In genomic region chr5:135945916-135946408, GRCm38 (mm10) we compare ENCODE assay signal across 12 mouse cellular contexts. TPM values are rescaled to one million over a fixed set of nuclear protein-coding genes. Genes with fewer than 3 reads are reported as not detected.
DNase-seq lines count a peak whose midpoint lies in the region; ATAC-seq and TF ChIP-seq lines count a peak whose summit lies in the region.
"Had no signal": no experiment of that assay in that cellular context is flagged by ENCODE, and none has a peak within 500 bp of the region (broad histone marks: within the 10 kb centered on the region; RNA-seq: fewer than 3 reads in every experiment).

No protein-coding gene starts in this region.

- no peaks in the 10 kb centered on the region for H3K27me3 ChIP-seq in heart, embryonic 10.5 days (ENCODE audit: insufficient read depth, poor library complexity, severe bottlenecking)
- H3K27me3 ChIP-seq in hindbrain, embryonic 12.5 days, result no peaks in the 10 kb centered on the region
- H3K27me3 ChIP-seq in stomach, postnatal 0 days (ENCODE audit: control insufficient read depth, insufficient read depth, low read length), result no peaks in the 10 kb centered on the region

- ATAC-seq in hindbrain, embryonic 12.5 days (ENCODE audit: low FRiP score), result peak; percentile 22; the same call in 1 of the 2 replicates
- peak; percentile 69 for ATAC-seq in stomach, postnatal 0 days (ENCODE audit: low FRiP score, low TSS enrichment)
- no peak for ATAC-seq in erythroblast, adult 5-6 weeks (replicated peaks; ENCODE audit: low FRiP score, poor library complexity, severe bottlenecking)

- peak overlapping the region; percentile 15; the same call in 1 of the 2 replicates for H3K4me3 ChIP-seq in heart, embryonic 10.5 days
- H3K4me3 ChIP-seq in hindbrain, embryonic 12.5 days, result no peak overlapping the region
- no peak overlapping the region for H3K4me3 ChIP-seq in stomach, postnatal 0 days (ENCODE audit: low read depth, low read length)

- no peak for DNase-seq in heart, embryonic 10.5 days (ENCODE audit: low spot score)
- no peak for DNase-seq in heart, postnatal 10 days
- DNase-seq in right cerebral cortex, postnatal 14 days, result peak; percentile 55
- DNase-seq in right cerebral cortex, postnatal 25 days, result no peak
- no peak for DNase-seq in stomach, postnatal 0 days (ENCODE audit: low spot score)
- no peak for DNase-seq in layer of hippocampus, postnatal 36 days
- DNase-seq: embryo, embryonic 11 days; kidney, postnatal 14 days; lung, adult 2 months had no signal

- H3K9me3 ChIP-seq in heart, embryonic 10.5 days, result no peaks in the 10 kb centered on the region
- no peaks in the 10 kb centered on the region for H3K9me3 ChIP-seq in hindbrain, embryonic 12.5 days (replicated peaks)
- no peaks in the 10 kb centered on the region for H3K9me3 ChIP-seq in stomach, postnatal 0 days (ENCODE audit: control insufficient read depth, low read length)

- 0 out of 2 replicates have a peak overlapping the region, but pooled peaks have one; percentile 22 for H3K4me2 ChIP-seq in hindbrain, embryonic 12.5 days (replicated peaks)
- 0 out of 2 replicates have a peak overlapping the region, but pooled peaks have one; percentile 5 for H3K4me2 ChIP-seq in stomach, postnatal 0 days (replicated peaks; ENCODE audit: low read depth)

- TF ChIP-seq EP300 in stomach, postnatal 0 days (optimal IDR thresholded peaks at IDR 0.05), result no peak

- no peak overlapping the region for H3K9ac ChIP-seq in hindbrain, embryonic 12.5 days
- H3K9ac ChIP-seq in stomach, postnatal 0 days (ENCODE audit: low read length), result no peak overlapping the region

- no peaks in the 10 kb centered on the region for H3K36me3 ChIP-seq in heart, embryonic 10.5 days
- no peaks in the 10 kb centered on the region for H3K36me3 ChIP-seq in hindbrain, embryonic 12.5 days
- H3K36me3 ChIP-seq in stomach, postnatal 0 days (ENCODE audit: control insufficient read depth, insufficient read depth, low read length), result no peaks in the 10 kb centered on the region

- intact Hi-C loops in heart, postnatal 10 days (cut with DNase I), result no loop called here

- TF ChIP-seq CTCF in stomach, postnatal 0 days (IDR thresholded peaks at IDR 0.05; ENCODE audit: low read depth), result no peak

- WGBS in heart, embryonic 10.5 days, result 48% methylated on average over 10 of the region's 10 CpGs
- 55% methylated on average over 10 of the region's 10 CpGs for WGBS in hindbrain, embryonic 12.5 days
- 42% methylated on average over 10 of the region's 10 CpGs for WGBS in stomach, postnatal 0 days

- H3K4me1 ChIP-seq in heart, embryonic 10.5 days, result peaks cover 13% of the 10 kb centered on the region
- H3K4me1 ChIP-seq in hindbrain, embryonic 12.5 days, result peaks cover 12% of the 10 kb centered on the region
- H3K4me1 ChIP-seq in stomach, postnatal 0 days (replicated peaks; ENCODE audit: control insufficient read depth, insufficient read depth), result no peaks in the 10 kb centered on the region

- H3K27ac ChIP-seq in heart, embryonic 10.5 days, result peak overlapping the region; percentile 42; the same call in 1 of the 2 replicates
- peak overlapping the region; percentile 48; the same call in 1 of the 2 replicates for H3K27ac ChIP-seq in hindbrain, embryonic 12.5 days
- peak overlapping the region; percentile 40 for H3K27ac ChIP-seq in stomach, postnatal 0 days (replicated peaks)

RNA-seq across cellular contexts. Expression of gene Ywhag, which starts 11.5 kb away (rescaled TPM):
- polyA plus RNA-seq in heart, embryonic 10.5 days (2016; fragmentation: Nextera tagmentation; extraction: Ambion mirVana), result 202 and 227 TPM in 2 replicates
- 100 to 1,000 TPM; 321 to 334 TPM for total RNA-seq in heart, postnatal 10 days (2021)
- polyA plus RNA-seq in hindbrain, embryonic 12.5 days (2016; fragmentation: Nextera tagmentation; extraction: Ambion mirVana), result 469 and 505 TPM in 2 replicates
- polyA plus RNA-seq in stomach, postnatal 0 days (2015; fragmentation: Nextera tagmentation; extraction: Ambion mirVana), result 86.0 and 89.2 TPM in 2 replicates
- 1,000 to 10,000 TPM; 1,259 to 1,347 TPM for total RNA-seq in layer of hippocampus, postnatal 36 days (2021)
- 14.8 and 40.5 TPM in 2 replicates for total RNA-seq in erythroblast, adult 5-6 weeks (2015; ENCODE audit: low replicate concordance)
- 17.3 and 17.9 TPM in 2 replicates for total RNA-seq in erythroblast, adult 5-6 weeks (2017; ENCODE audit: low replicate concordance)

RNA-seq across cellular contexts. Expression of gene Ssc4d, which starts 28.4 kb away (rescaled TPM):
- 2.3 and 5.2 TPM in 2 replicates for polyA plus RNA-seq in heart, embryonic 10.5 days (2016; fragmentation: Nextera tagmentation; extraction: Ambion mirVana)
- 1 to 10 TPM in 1 of 2 experiments, under 1 TPM in 1; 0.43 to 1.4 TPM for total RNA-seq in heart, postnatal 10 days (2021)
- polyA plus RNA-seq in hindbrain, embryonic 12.5 days (2016; fragmentation: Nextera tagmentation; extraction: Ambion mirVana), result 1.7 and 3.7 TPM in 2 replicates
- 1.7 and 2.2 TPM in 2 replicates for polyA plus RNA-seq in stomach, postnatal 0 days (2015; fragmentation: Nextera tagmentation; extraction: Ambion mirVana)
- 1 to 10 TPM; 1.4 to 1.7 TPM for total RNA-seq in layer of hippocampus, postnatal 36 days (2021)
- 6.0 and 6.3 TPM in 2 replicates for total RNA-seq in erythroblast, adult 5-6 weeks (2015; ENCODE audit: low replicate concordance)
- total RNA-seq in erythroblast, adult 5-6 weeks (2017; ENCODE audit: low replicate concordance), result 0.56 TPM in 1 of 2 replicates, not detected in the other

RNA-seq across cellular contexts. Expression of gene Zp3, which starts 33.9 kb away (rescaled TPM):
- not detected in 2 replicates for polyA plus RNA-seq in heart, embryonic 10.5 days (2016; fragmentation: Nextera tagmentation; extraction: Ambion mirVana)
- total RNA-seq in heart, postnatal 10 days (2021), result not detected
- 0.32 TPM in 1 of 2 replicates, not detected in the other for polyA plus RNA-seq in hindbrain, embryonic 12.5 days (2016; fragmentation: Nextera tagmentation; extraction: Ambion mirVana)
- 0.07 TPM in 1 of 2 replicates, not detected in the other for polyA plus RNA-seq in stomach, postnatal 0 days (2015; fragmentation: Nextera tagmentation; extraction: Ambion mirVana)
- total RNA-seq in layer of hippocampus, postnatal 36 days (2021), result not detected
- not detected in 2 replicates for total RNA-seq in erythroblast, adult 5-6 weeks (2015; ENCODE audit: low replicate concordance)
- total RNA-seq in erythroblast, adult 5-6 weeks (2017; ENCODE audit: low replicate concordance), result not detected in 2 replicates
- polyA plus RNA-seq: spleen, adult 2 months had no signal

RNA-seq across cellular contexts. Expression of gene Dtx2, which starts 48.6 kb away (rescaled TPM):
- 36.0 and 37.6 TPM in 2 replicates for polyA plus RNA-seq in heart, embryonic 10.5 days (2016; fragmentation: Nextera tagmentation; extraction: Ambion mirVana)
- 10 to 100 TPM in 1 of 2 experiments, 1 to 10 TPM in 1; 9.5 to 10.7 TPM for total RNA-seq in heart, postnatal 10 days (2021)
- polyA plus RNA-seq in hindbrain, embryonic 12.5 days (2016; fragmentation: Nextera tagmentation; extraction: Ambion mirVana), result 31.4 and 34.5 TPM in 2 replicates
- 13.5 and 16.2 TPM in 2 replicates for polyA plus RNA-seq in stomach, postnatal 0 days (2015; fragmentation: Nextera tagmentation; extraction: Ambion mirVana)
- 1 to 10 TPM; 7.9 to 8.0 TPM for total RNA-seq in layer of hippocampus, postnatal 36 days (2021)
- 3.8 and 22.1 TPM in 2 replicates for total RNA-seq in erythroblast, adult 5-6 weeks (2015; ENCODE audit: low replicate concordance)
- 2.3 TPM in 1 of 2 replicates, not detected in the other for total RNA-seq in erythroblast, adult 5-6 weeks (2017; ENCODE audit: low replicate concordance)

RNA-seq across cellular contexts. Expression of gene Hspb1, which starts 58.2 kb away (rescaled TPM):
- 655 and 948 TPM in 2 replicates for polyA plus RNA-seq in heart, embryonic 10.5 days (2016; fragmentation: Nextera tagmentation; extraction: Ambion mirVana)
- total RNA-seq in heart, postnatal 10 days (2021), result 100 to 1,000 TPM; 304 to 329 TPM
- 23.9 and 34.1 TPM in 2 replicates for polyA plus RNA-seq in hindbrain, embryonic 12.5 days (2016; fragmentation: Nextera tagmentation; extraction: Ambion mirVana)
- 1,235 and 1,355 TPM in 2 replicates for polyA plus RNA-seq in stomach, postnatal 0 days (2015; fragmentation: Nextera tagmentation; extraction: Ambion mirVana)
- total RNA-seq in layer of hippocampus, postnatal 36 days (2021), result 10 to 100 TPM; 19.2 to 28.1 TPM
- total RNA-seq in erythroblast, adult 5-6 weeks (2015; ENCODE audit: low replicate concordance), result not detected in 2 replicates
- not detected in 2 replicates for total RNA-seq in erythroblast, adult 5-6 weeks (2017; ENCODE audit: low replicate concordance)

Comparison
In these comparisons a context has a peak if more than half of its experiments do, and no peak if none do; other contexts are left out.
1. RNA of gene Ywhag, which starts 11.5 kb away (total RNA-seq): 1,259 to 1,347 TPM in layer of hippocampus, postnatal 36 days and 321 to 334 TPM in heart, postnatal 10 days; 14.8 to 40.5 TPM in erythroblast, adult 5-6 weeks; every median in the first group is over 4 times any median in the second.
2. Peak in every context shown above with its lines, with median percentiles within 50 percentile points of each other: H3K27ac ChIP-seq.